Mouse (Mus musculus) thymus, postnatal 10 days (tissue): ENCODE results near the gene Dennd1b.

Experiments
- DNase-seq, 2 experiments: peaks; one replicate each; pipeline ENCODE4 v3.0.0; 2021; ENCODE audit warnings: low spot score in 2 of 2

Gene Dennd1b

DNA sequence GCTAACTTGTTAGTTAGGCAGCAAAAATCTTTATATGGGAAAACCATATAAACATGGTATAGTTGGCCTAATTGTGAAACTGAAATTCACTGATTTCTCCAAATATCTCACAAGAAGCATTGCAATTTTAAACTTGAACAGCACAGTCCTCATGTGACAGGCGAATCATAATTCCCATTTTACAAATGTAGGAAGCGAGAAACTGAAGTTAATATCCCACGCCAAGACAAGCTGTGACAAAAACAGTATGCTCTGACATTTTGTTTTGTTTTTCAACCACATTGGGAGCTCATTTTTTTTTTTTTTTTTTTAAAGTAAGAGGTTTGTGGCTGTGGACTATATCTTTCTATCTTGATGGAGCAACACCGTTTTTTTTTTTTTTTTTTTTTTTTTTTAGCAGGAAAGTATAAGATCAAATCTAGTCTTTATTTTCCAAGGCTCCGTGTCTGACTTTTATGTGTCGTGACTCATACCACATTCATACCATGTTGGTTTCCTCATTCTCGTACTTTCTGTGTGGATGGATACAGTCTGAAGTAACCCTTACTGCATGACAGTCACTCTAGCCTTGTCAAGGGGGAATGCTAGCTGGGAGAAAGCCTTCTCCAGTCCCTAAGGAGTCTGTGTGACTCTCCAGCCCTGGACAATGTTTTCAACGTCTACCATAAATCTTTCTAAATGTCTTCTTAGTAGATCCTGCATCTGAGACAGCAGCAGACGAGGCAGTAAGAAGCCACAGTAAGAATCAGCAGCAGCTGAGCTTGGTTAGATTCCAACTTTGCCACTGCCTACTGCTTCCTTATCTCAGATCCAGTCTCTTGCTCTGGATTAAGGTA is 751 bp upstream of the Dennd1b start:
- DNase-seq = no peak

GRCm38 (mm10) chr1:138963868-138964458 is 728 bp downstream of the Dennd1b start:
- peak in 1 of 2 experiments; percentile 24 for DNase-seq

DNA sequence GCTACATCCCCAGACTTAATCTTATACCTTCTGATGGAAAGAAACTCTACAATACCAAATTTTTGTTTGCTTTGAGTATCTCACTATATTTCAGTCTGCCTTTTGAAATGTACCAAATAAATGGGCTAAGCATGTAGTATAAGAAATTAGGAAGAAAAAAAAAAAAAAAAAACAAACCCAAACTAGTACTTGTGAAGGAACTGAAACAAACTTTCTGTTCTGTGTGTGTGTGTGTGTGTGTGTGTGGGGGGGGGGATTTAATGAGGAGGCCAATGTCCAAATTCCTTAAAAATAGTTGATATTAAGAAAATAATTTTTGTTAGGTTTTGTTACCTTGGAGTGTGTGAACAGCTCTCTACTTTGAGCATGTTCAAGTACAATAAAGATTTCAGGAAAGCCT is 1.8 kb downstream of the Dennd1b start:
- DNase-seq = no peak

- no peak for DNase-seq
Observed at GRCm38 (mm10) chr1:138965511-138965910, 2.3 kb downstream of the Dennd1b start.

- DNase-seq = no peak
Observed at GRCm38 (mm10) chr1:138967450-138967849, 4.2 kb downstream of the Dennd1b start.

DNA sequence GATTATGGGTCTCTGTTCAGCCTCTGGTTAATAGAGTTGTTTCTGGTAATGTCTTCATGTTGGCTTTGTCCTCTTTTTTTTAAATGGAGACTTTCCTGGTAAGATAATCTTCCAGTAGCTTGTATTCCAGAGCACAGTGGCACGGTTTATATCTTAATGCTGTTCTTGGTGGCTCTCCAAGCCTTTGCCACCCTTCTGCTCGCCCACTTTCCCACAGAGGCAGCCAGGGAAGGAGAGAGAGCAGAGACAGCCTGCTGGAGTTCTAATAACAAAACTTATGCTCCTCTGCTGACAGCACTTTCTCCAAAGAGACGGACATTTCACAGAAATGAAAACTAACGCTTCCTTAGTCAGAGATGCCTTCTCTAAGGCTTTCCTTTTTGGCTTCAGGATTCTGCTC is 6.8 kb downstream of the Dennd1b start:
- no peak for DNase-seq

- peak in 1 of 2 experiments; percentile 22 for DNase-seq
Observed at GRCm38 (mm10) chr1:138973541-138974224, 10.4 kb downstream of the Dennd1b start.

- no peak for DNase-seq
Observed at GRCm38 (mm10) chr1:138974836-138975235, 11.6 kb downstream of the Dennd1b start.

DNA sequence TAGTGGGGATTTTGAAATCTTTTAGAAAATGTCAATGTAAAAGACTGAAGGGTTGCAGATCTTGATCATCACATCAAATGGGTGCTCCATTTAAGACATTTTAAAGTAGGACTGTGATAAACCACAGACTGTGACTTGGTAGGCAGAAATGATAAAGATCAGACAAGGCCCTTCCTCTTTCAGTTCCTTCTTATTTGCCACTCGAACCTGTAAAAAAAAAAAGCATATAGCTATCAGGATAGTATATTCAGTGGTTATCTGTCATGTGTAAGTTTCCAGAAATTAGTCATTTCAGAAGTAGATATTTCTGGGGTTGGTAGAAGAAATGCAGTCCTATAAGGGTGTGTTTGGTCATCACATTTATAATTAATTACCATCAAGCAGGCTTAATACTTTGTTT is 12.7 kb downstream of the Dennd1b start:
- DNase-seq = no peak

DNA sequence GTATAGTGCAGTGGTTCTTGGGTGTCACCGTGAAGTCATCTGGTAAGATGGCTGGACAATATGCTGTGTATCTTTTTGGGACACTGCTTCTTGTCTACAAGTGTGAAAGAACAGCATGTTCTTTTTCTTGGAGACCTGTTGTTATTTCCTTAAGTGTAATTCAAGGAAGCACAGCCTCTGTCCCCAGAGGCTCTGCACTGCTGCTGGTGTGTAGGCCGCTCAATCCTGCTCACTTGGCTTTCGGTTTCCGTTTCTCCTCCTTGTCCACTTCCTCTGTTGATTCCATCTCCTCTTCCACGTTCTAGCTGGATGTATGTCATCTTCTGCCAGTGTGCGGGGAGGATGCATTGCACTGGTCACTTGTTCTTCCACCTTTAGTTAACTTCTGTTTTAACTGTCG is 19.0 kb downstream of the Dennd1b start:
- no peak for DNase-seq

GRCm38 (mm10) chr1:138982611-138983010 is 19.4 kb downstream of the Dennd1b start:
- no peak for DNase-seq

DNA sequence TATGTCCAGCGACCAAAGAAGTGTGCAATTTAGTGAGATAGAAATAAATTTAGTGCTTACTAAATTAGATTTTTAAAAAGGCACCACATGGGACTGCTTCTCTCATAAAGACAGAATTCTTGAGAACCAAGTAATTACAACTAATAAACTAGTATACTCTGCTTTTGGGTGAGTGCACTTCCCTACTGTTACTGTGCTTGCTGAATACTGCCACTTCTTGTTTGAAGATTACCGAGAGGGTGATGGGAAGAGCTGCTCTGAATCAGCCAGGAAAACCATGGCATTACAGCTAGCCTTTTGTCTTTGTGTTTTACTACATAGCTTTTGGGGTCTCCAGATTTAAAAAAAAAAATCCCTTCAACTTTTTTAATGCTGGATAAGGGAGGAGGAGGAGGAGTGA is 19.8 kb downstream of the Dennd1b start:
- no peak for DNase-seq

DNA sequence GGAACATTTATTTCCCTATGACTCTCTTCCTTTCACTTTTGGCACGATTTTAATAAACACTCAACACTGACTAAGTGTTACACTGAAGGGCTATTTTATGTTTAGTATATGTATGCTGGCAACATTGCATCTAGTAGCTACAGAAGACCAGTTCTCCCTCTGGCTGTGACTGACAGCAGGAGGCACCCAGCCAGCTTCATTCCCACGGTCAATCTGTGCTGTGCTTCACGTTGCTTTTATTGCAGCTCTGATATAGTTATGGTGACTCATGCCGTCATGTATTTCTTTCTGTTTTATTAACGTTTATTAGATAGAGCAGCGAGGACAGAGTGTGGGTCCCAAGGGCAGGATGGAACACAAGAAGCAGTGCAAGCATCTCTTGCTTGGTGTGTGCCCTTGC is 20.2 kb downstream of the Dennd1b start:
- DNase-seq = no peak

DNA sequence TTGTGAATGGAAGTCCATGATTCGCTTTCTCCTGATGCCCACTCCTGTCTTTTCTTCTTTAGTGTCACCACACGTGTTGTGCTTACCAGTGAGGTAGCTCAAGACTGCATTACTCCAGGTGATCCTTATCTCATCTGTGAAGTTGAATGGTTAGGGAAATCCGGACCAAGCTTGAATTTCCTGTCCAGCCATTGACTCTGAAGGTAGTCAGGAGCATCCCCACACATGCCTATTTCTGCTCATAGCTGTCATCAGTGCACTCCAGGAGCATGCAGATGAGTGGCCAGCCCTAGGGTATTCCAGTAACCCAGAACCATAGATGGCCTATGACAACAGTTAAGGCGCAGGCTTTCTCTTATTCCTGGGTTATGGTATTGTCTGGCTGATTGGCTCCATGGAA is 20.9 kb downstream of the Dennd1b start:
- DNase-seq = no peak

DNA sequence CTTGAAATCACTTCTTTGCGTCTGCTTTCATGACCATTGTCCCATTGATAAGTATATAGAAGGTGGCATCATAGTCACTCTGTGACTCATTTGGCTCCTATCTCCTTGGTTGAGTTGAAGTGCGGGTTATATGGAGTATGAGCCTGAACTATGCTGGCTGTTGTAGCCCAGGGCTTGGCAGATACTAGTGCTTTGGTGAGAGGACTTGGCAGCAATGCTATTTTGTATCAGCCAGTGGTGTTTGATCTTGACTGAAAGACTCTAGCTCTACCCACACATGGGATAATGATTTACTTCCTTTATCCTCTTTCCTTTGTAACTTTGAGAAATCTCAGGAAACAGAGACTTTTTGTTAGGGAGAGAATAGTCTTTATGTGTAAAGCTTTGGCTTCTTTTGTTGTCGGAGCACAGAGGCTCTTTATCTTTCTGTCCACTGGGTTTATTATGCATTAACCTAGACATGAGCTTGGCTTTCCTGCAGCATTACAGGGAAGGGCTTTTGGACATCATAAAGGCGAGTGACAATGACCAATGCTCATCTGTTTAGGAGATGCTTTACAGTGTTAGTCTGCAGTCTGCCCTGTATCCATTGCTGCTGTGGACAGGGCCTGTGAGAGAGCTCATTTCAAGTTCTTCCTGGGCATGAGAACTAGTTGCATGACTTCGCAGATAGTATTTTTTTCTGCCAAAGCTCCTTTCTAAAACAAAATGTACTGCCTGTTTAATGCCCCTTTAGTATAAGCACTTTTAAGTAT is 29.3 kb downstream of the Dennd1b start:
- no peak for DNase-seq

- no peak for DNase-seq
Observed at GRCm38 (mm10) chr1:138995621-138996380, 32.6 kb downstream of the Dennd1b start.

GRCm38 (mm10) chr1:138996663-138997062 is 33.4 kb downstream of the Dennd1b start:
- DNase-seq = no peak

DNA sequence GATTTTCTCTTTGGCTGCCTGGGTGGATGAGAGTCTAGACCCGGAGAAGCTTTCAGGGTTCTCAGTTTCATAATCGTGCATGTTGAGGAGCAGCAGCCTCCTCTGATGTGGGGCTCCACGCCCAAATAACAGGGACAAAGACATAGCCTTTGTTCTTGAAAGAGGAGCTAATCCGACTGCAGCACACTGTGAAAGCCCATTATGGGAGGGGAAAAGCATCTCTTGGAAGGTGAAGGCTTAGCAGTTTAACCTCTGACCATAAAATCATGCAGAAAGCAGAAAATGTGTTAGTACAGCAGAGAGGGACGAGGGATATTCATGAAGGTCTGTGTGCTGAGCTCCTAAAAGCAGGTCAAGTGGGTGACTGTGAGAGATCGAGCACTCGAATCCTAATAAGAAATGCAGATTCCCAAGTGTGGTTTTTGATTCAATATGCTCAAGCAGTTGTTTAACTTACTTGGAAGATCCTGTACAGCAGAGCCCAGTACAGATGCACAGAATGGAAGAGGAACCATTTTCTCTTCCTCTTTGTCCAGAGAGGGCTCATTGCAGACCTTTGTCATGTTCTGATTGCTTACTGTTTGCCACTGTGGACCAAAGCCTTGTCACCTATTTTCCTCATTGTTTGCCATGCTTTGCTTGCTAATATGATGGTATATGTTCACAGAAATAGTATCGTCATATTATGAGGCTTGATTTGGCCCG is 37.6 kb downstream of the Dennd1b start:
- DNase-seq = no peak

DNA sequence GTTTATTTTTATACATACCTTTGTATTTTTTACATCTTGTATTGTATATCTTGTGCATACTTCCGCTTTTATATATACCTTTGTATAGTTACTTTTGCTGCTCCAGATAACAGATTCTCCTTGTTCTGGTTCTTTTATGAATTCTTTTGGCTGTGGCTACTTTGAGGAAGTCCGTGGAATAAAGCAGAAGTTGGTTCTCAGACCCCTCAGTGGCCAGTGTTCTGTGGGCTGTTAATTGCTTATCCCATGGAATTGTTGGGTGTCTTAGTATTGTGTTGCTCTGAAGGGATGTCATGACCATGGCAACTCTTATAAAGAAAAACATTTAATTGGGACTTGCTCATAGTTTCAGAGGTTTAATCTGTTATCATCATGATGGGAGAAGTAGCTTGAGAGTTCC is 40.3 kb downstream of the Dennd1b start:
- no peak for DNase-seq

DNA sequence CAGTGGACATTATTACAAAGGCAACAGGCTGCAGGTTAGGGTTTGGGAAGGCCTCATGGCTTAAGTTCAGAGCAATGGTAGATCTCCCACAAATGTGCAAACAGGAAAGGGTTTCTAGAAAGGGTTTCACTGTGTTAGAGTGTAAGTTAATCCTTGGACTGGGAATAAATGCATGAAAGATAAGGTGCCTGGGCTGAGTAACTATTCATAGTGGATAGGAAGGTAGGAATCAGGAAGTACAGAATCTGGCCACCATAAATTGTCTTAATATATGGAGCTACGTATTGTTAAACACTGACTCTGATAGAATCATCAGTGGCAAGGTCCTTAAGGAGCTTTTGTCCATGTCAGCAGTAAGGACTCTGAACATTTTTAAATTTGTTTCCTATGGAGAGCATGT is 42.8 kb downstream of the Dennd1b start:
- no peak for DNase-seq

DNA sequence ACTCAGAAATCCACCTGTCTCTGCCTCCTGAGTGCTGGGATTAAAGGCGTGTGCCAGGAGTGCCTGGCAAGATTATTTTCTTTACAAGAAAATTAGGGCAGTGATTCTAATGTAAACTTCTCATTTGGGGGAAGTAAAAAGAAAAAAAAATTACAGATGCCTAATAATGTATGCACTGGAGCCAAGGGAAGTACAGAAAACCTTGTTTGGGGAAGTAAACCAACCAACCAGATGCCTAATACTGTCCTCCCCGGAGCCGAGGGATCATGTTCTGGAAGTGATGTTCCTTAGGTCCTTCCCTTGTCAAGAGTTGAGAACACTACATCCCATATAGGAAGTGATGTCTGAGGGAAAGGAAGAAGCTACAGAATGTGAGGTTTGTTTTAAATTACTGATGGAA is 44.2 kb downstream of the Dennd1b start:
- no peak for DNase-seq
